Mouse (Mus musculus) right cerebral cortex, postnatal 10 days (tissue): ENCODE data around the gene Map3k10.
A peak's percentile ranks its signal among the peaks of the same experiment; 100 is the strongest.

ENCODE experiments used
- DNase-seq, 2 experiments: peaks; one replicate each; pipeline ENCODE4 v3.0.0; 2021; ENCODE audit warnings: low spot score in 2 of 2

Gene Map3k10

DNA sequence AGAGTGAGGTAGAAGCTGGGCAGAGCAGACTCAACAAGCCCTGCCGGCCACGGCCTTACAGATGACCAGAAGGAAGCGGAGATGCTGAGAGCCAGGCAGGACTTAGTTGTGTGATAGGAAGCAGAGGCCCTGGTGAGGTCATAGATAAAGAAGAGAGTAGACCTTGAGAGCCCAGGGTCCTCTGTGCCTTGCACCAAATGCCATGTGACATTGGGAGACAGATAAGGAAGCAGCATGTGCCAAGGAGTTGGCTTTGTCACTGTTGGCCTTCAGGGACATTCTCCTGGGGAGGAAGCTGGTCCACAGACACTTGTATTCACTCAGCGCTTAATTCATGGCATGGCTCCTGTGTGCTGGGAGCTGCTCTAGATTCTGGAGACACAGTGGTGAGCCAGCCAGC lies 65.1 kb downstream of the Map3k10 start:
- no peak for DNase-seq

GRCm38 (mm10) chr7:27608130-27608529 lies 66.3 kb downstream of the Map3k10 start:
- no peak for DNase-seq

GRCm38 (mm10) chr7:27607580-27607979 lies 66.8 kb downstream of the Map3k10 start:
- peak; percentile 79 to 81 for DNase-seq

GRCm38 (mm10) chr7:27606481-27607254 lies 67.7 kb downstream of the Map3k10 start:
- DNase-seq, result no peak
